Mouse (Mus musculus): Measurements from ENCODE around the gene Kmt2e.
"Not testable (repeated sequence)": the region's sequence is repeated elsewhere in the genome, so short reads cannot be mapped to it uniquely, and the experiment has no call there.

Kmt2e gene

DNA sequence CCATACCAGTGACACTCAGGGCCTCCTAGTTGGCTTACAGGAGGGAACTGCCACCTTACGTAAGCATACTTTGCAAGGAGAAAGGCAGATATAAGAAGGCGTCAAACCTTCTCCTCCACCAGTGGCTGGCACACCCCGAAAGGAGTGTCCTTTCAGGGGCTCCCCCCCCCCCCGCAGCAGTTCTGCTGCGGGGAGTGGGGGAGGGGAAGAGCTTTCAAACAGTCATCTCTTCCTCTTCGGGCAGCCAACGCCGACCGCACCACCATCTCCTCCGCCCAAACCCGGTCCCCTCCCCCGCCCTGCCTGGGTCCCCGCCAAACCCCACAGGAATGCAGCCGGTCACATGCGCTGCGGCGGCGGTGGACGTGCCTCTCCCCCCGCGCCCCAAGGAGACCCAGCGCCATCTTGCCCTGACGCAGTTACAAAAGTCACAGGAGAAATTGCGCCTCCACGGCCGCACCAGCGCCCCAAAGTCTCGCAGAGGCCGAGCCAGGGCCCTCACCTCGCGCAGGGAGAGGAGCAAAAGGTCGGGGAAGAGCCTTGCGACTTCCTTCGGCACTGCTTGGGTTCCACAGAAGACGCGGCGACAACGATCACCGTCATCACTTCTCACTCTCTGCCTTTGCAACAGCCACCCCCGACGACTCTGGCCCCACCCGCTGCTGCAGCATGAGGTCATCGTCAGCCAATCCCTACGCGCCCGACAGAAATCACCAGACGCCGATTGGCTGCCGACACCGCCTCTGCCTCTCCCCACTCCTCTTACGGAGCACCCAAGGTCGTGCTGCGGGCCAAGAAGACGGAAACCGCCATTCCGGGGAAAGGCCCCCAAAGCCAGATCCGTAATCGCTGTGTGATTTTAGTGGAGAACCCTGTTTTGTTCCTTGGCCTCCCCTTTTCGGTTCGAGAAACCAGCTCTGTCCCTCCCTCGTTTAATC, 1.3 kb upstream of the Kmt2e start:
- peak; percentile 91 for DNase-seq (ENCODE audit: low spot score)

DNA sequence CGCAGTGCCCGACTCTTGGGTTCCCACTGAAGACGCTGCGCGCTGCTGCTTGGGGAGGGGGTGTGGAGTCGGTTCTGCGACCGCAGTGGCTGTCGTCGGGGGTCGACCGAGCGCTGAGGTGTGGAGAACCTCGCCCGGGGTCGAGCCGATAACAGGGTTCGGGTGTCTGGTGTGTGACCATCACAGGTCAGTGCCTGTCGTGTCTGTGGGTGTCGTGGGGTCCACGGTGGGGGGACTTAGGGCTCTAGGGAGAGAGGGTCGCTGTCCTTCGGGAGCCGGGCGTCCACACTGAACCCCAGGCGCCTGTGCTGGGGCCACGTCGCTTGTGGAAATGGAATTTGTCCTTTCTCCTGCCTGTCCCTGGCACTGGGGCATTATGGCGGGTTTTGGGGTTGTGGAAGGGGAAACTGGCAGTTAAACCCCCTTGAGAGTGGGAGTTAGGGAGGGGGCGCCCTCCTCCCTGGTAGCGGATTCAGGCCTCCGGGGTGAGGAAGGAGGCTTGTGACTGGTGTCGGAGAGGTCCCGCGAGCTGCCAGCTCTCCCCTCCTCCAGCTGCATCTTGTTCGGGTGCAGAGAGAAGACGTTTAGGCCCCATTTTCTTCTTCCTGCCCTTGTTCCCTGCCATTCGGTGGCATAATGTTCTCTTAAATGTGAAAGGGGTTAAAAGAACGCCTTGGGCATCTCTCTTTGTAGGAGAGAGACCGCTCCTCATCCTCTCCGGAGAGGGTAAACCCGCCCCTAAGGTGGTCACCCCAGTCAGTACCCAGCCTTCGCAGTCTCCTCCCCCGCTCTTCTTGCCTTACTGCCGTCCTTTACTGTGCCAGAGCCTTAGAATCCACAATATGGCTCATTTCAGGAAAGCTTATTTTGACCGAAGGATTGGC, 599 bp downstream of the Kmt2e start:
- peak; percentile 18 for DNase-seq (ENCODE audit: low spot score)

DNA sequence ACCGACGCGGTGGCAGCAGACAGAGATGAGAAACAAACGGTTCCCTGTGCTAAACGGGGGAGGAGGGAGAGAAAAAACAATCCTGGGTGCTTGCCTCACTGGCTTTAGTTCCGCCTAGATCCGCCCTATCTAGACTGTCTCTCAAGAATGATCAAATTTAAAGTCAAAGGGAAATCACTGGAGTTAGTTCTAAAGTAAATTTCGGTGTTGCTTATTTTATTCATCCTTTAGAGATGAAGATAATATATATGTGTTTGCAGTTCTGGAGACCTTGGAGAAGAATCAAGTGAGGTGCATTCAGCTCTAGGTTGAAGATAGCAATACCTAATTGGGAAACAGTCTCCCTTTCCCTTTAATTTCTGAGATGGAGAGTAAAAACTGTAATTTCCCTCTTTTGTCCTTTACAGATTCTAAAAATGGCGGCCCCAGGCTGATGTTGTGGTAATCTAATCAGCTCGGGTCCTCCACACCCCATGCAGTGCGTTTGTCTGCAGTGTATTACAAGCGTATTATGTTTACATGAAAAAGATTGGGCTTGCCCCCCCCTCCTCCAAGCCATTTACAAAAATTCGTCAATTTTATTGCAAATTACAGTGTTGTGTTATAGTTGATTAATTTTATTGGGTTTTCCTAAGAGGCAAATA, 1.4 kb downstream of the Kmt2e start:
- DNase-seq (ENCODE audit: low spot score) = peak; percentile 53

DNA sequence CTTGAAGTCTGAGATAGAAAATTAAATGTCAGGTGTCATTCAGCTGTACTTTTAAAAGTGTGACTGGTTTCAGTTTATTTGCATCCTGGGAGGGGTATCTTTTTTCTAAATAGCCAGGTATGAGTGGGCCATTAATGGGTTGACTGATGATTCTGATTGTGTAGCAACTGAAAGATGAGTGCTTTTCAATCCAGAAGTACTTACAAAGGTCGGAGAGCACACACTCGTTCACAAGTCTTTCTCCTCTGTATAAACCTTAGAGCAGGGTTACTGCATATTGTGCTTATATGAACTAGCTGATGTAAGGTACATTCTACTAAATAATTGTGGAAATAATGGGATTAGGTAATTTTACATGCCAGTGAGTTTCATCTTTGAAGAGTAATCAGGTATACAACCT, 2.5 kb downstream of the Kmt2e start:
- no peak for DNase-seq (ENCODE audit: low spot score)

DNA sequence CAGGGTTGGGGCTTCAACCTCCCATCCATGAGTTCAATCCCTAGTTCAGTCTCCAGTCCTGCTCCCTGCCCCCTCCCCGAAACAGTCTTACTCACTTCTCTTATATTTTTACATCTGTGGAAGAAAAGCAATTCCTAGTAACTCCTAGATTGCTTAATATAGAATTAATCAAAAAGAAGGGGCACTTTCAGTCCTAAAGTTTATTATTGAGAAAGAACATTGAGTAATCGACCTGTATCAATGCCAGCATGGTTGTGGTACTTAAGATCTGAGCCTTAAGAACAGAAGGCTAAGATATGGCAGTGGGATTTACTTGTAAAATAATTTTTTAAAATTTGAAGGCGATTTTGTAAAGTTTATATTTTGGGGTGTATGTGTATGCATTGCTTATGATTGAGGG, 5.6 kb downstream of the Kmt2e start:
- no peak for DNase-seq (ENCODE audit: low spot score)

DNA sequence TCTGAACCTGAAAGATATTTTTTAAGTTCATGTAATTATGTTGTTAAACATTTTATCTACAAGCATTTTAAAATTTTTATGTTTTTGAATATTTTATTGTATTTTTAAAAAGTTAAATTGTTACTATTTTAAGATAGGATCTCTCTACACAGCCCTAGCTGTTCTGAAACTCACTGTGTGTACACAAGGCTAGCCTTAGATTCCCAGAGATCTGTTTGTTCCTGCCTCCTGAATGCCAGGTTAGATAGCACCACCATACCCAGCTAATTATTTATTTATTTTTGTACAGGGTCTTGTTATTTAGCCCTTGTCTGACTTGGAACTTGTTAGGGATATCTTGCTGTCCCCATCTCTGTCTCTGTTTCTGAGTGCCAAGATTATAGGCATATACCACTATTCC, 6.3 kb downstream of the Kmt2e start:
- DNase-seq (ENCODE audit: low spot score) = no peak

DNA sequence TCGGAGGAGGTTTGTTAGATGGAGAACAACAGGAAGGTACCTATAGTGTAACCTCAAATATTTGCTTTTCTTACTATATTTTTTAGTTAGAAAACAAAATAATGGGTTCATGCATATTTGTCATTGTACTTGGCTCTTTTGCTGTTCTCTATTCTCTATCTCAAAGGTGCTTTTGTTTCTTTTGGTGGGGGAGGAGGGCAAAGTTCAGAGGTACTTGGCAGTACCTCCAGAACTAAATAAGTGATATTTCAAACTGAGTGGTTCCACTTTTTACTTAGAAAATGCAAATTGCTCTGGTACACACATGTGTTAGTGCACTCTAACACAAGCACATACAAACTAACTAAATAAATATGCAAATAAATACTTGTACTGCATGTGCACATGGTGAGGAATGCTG, 7.7 kb downstream of the Kmt2e start:
- DNase-seq (ENCODE audit: low spot score) = no peak

DNA sequence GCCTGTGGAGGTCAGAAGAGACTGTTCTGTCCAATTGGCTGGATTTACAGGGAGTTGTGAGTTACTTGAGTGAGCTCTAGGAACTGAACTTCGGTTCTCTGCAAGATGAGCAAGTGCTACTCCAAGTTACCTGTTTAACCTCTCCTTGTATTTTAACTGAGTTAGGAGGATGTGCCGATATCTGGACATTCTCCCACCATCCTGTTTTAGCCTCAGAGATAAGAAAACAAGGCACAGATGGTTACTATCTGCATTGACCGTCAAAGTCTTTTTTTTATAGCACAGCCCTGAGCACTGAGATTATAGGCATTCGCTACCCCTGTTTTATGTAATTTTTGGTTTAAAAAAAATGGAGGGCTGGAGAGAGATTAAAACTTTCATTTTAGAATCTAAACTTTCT, 10.2 kb downstream of the Kmt2e start:
- no peak for DNase-seq (ENCODE audit: low spot score)

DNA sequence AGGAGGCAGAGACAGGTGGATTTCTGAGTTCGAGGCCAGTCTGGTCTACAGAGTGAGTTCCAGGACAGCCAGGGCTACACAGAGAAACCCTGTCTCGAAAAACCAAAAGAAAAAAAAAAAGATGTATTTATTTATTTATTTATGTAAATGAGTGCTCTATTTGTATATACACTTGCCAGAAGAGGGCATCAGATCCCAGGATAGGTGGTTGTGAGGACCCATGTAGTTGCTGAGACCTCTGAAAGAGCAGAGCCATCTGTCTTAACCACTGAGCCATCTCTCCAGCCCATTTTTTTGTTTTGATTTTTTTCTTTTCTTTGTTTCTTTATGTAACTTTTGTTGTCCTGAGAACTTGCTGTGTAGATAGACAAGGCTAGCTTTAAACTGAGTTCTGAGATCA, 19.3 kb downstream of the Kmt2e start:
- not testable (repeated sequence) for DNase-seq (ENCODE audit: low spot score)

DNA sequence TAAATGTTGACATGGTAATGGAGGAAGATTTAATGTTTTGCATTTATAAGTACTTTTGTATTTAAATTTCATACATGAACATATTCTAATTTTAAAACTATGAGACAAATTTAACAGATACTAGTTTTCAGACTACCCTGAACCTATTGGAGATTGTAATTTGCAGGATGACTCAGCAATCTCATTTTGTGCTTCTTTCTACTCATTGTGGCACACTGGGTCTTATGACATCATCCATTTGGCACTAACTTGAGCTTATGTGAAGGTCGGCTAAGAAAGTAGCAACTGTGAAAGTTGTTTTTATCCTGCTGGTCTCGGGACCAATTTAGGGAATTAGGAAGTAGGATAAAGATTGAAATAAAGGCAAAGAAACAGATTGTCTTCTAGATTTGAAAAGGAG, 27.4 kb downstream of the Kmt2e start:
- peak; percentile 29 for DNase-seq (ENCODE audit: low spot score)

DNA sequence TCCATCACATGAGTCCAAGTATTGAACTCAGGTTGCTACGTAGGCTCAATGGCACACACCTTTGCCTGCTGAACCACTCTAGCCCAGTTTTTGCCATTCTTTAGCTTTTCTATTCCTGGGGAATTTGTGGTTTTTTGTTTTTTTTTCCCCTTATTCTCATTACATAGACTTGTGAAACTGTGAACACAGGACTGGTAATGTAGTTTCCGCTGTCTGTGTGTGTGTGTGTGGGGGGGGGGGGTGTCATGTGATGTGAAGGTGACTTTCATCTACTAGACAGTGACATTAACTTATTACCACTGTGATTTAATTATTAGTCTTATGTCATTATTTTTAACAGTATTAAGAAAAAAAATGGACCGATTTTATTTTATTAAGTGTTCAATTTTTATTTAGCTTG, 30.0 kb downstream of the Kmt2e start:
- no peak for DNase-seq (ENCODE audit: low spot score)

DNA sequence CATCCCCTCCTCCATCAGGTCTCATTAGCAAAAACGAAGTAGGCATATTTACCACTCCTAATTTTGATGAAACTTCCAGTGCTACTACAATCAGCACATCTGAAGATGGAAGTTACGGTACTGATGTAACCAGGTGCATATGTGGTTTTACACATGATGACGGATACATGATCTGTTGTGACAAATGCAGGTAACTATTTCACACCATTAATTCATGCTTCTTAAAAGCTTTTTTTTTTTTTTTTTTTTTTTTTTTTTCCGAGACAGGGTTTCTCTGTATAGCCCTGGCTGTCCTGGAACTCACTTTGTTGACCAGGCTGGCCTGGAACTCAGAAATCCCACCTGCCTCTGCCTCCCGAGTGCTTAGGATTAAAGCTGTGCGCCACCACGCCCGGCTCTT, 30.5 kb downstream of the Kmt2e start:
- DNase-seq (ENCODE audit: low spot score) = no peak

DNA sequence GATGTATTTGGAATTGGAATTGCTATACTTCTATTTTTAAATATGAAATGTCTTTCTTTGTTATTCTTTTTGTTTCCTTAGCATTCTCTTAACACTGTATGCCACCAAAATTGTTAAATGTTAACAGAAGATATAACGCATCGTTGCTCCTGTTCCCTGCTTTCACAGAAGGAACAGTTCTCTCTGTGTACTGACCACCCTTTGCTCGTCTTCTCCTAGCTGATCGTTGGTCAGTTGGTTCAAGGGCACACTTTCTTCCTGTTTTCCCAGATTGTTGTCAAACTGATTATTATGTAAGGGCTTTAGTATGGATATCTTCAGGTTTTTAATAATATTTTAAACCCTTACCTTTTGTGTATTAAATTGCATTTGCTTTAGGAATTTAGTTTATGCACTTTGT, 32.3 kb downstream of the Kmt2e start:
- DNase-seq (ENCODE audit: low spot score) = no peak

DNA sequence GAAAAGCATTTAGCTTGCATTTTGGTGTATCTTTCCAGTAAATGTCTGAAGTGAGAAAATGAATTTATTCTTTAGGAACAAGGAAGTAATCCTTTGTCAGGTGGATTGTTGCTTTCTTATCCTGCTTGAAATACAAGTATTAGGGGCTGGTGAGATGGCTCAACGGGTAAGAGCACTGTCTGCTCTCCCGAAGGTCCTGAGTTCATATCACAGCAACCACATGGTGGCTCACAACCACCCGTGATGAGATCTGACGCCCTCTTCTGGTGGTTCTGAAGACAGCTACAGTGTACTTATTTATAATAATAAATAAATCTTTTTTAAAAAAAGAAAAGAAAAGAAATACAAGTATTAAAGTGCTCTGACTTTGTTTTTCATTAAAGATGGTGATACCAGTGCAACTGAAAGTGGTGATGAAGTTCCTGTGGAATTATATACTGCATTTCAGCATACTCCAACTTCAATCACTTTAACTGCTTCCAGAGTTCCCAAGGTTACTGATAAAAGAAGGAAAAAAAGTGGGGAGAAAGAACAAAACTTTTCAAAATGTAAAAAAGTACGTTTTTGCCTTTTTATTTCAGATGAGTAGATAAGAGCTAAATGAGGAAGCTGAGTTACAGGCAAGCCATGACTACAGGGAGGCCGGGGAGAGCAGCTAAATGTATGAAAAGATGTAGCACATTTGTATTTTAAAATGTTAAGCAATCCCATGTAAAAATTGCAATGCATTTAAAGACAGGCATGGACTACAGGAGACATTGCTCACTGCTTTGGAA, 39.0 kb downstream of the Kmt2e start:
- DNase-seq (ENCODE audit: low spot score) = no peak

DNA sequence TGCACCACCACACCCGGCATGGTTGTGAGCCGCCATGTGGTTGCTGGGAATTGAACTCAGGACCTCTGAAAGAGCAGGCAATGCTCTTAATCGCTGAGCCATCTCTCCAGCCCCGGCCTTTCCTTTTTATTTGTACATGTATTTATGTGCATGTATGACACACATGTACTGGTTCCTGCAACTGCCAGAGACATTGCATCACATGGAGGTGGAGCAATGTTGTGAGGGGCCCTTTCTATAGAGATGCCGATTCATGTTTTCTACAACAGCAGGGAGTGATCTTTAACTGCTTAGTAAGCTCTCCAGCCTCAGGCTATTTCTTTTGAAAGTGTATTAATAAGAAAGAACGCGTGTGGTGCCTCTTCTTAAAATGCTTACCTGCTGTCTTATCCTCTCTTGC, 49.6 kb downstream of the Kmt2e start:
- DNase-seq (ENCODE audit: low spot score) = no peak

DNA sequence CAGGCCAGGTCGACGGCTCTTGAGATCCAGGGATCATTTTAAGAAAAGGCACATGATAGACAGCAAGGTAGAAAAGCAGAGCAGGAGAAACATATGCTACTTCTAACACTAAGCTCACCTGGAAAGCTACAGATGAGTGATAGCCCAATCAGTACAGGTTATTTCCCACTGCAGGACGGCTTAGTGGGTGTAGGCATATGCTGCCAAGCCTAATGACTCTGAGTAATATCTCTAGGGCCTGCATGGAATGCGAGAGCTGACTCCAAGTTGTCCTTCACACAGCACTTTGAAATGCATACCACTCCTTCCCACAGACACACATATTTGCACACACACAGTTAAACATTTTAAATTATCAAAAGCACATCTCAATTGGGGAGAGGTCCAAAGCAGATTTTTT, 55.0 kb downstream of the Kmt2e start:
- no peak for DNase-seq (ENCODE audit: low spot score)

DNA sequence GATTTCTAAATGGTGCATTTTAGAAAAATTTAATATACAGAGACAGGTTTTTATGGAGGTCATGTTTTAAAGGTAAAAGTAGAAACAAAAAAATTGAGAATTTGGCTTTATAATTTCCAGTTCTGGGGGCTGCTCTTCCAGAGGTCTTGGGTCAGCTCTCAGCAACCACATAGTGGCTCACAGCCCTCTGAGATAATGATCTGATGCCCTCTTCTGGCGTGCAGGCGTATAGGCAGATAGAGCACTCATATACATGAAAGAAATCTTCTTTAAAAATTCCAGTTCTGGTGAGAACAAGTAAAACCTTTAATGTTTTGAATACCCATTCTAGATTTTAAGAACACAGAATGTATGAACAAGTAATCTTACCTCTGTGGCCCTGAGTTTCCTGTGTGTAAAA, 56.6 kb downstream of the Kmt2e start:
- peak; percentile 11 for DNase-seq (ENCODE audit: low spot score)

DNA sequence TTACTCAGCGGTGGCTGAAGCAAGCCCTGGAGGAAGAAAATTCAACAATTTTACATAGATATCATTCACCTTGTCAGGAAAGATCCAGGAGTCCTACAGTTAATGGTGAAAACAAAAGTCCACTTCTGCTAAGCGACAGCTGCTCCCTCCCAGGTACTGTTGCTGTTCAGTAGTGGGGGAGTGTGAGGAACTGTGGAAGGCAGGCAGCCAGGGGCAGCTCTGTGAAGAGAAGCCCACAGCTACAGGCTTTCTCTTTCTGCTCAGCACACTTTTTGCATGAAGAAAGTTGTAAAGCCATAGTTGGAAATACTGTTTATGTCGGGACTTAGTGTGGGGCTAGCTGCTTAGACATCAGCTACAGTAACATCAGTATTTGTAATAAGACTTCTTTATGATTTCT, 62.2 kb downstream of the Kmt2e start:
- DNase-seq (ENCODE audit: low spot score) = no peak

DNA sequence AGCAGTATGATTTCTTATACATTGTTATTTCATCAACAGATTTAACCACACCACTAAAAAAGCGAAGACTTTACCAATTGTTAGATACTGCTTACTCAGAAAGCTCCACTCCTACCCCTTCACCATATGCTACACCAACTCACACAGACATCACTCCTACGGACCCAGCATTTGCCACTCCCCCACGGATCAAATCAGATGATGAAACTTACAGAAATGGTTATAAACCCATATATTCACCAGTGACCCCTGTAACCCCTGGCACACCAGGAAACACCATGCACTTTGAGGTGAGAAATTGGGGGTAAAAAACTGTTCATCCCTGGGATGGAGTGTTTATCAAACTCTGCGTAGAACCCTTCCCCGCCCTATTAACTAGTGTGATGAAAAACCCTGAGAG, 62.7 kb downstream of the Kmt2e start:
- no peak for DNase-seq (ENCODE audit: low spot score)

DNA sequence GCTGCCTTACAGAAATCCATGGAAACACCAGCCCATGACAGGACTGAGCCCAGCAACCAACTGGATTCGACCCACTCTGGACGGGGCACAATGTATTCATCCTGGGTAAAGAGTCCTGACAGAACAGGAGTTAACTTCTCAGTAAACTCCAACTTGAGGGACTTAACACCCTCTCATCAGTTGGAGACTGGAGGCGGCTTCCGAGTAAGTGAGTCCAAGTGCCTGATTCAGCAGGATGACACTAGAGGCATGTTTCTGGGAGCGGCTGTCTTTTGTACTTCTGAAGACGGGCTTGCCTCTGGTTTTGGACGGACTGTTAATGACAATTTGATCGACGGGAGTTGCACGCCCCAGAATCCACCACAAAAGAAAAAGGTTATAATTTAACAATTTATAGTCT, 63.7 kb downstream of the Kmt2e start:
- no peak for DNase-seq (ENCODE audit: low spot score)

DNA sequence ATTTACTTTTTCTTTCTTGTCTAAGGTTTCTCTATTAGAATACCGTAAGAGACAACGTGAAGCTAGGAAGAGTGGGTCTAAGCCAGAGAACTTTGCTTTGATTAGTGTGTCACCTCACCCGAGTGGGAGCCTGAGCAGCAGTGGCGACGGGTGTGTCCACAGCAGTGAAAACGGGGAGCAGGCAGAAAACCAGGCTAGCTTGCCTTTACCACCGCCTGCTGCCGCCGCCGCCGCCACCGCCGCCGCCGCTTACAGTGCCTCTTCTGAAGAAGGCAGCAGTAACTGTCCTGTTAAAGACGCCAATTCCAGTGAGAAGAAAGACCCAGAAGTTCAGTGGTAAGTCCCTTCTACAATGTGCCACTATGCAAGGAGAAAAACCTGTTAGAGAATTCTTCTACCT, 65.0 kb downstream of the Kmt2e start:
- DNase-seq (ENCODE audit: low spot score) = no peak

DNA sequence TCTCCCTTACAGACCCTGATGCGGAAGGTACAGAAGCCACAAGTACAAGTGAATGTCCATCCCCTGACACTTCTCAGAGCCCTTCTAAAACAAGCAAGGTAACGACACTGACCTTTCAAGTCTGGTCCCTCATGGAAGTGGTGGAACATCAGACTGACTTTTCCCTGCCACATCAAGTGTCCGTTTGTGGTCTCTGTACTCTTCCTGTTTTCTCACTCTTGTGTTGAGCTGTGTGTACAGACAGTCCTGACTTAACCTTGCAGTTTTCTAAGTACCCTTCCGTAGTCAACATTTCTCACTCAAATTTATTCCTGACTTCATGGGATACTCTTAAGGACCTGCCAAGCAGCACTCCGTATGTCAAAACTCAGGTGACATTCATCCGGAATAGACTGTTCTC, 66.5 kb downstream of the Kmt2e start:
- DNase-seq (ENCODE audit: low spot score) = no peak

Data from MN1 (cell line).